Mouse (Mus musculus): ENCODE results near the gene Sema5a.

Sema5a gene

GRCm38 (mm10) chr15:32542746-32543145, 298.1 kb downstream of the Sema5a start:
- DNase-seq (ENCODE audit: low read depth, low spot score) = no peak

DNA sequence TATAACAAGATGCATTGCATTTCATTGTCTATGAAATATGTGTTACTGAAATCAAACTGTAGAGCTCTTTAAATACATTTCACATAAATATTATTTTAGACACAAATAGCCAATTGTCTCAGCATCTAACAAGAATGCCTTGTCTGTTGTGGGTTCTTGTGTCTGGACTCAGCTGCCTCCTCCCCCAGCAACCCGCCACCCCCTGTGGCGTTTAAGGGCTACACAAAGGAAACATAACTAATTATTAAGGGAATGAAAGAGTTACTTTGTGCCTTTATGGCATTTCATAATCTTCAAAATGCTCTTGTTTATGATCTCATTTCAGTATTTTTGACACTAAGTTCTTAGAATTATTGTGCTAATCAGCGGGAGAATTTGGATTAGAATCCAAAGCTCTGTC, 298.6 kb downstream of the Sema5a start:
- DNase-seq (ENCODE audit: low read depth, low spot score) = no peak

DNA sequence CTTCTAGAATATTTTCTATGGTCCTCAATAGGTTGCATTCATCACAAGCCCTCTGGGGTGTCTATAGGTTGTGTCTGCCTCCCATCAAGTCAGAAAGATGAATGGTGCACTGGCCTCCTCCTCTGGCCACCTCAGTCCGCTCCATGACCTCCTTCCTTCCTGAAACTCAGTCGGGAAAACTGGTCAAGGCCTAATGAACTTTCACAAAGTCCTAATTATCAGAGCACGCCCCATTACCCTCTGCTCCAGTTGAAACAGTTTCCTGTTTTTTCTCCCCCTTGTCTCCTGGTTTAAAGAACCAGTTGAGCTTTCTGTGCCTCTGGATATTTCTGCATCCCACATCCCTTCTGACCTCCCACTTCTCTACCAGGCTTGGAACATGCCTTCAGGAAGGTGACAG, 300.8 kb downstream of the Sema5a start:
- no peak for DNase-seq (ENCODE audit: low read depth, low spot score)

DNA sequence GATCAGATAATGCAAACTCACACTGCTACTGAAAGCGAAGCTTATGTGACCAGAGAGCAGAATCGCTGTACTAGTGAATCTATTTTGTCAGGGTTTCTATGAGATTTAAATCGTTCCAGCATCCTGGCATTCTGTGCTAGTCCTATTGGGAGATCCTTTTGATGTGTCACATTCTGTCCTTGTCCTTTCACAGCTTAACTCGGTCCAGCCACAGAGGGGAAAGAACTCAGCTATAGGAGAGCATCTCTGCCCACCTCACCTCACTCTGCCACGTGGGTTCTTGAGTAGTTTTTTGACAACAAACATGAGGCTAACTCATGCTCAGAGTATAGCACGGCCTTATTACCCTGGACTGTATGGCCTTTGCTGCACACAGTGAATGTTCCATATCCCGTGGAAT, 302.1 kb downstream of the Sema5a start:
- DNase-seq (ENCODE audit: low read depth, low spot score) = no peak

- DNase-seq (ENCODE audit: low read depth, low spot score) = no peak
Observed at GRCm38 (mm10) chr15:32558925-32559324, 314.3 kb downstream of the Sema5a start.

- no peak for DNase-seq (ENCODE audit: low read depth, low spot score)
Observed at GRCm38 (mm10) chr15:32562600-32562999, 318.0 kb downstream of the Sema5a start.

GRCm38 (mm10) chr15:32568181-32568857, 323.7 kb downstream of the Sema5a start:
- no peak for DNase-seq (ENCODE audit: low read depth, low spot score)

- no peak for DNase-seq (ENCODE audit: low read depth, low spot score)
Observed at GRCm38 (mm10) chr15:32568858-32569387, 324.3 kb downstream of the Sema5a start.

GRCm38 (mm10) chr15:32574327-32574726, 329.7 kb downstream of the Sema5a start:
- no peak for DNase-seq (ENCODE audit: low read depth, low spot score)

DNA sequence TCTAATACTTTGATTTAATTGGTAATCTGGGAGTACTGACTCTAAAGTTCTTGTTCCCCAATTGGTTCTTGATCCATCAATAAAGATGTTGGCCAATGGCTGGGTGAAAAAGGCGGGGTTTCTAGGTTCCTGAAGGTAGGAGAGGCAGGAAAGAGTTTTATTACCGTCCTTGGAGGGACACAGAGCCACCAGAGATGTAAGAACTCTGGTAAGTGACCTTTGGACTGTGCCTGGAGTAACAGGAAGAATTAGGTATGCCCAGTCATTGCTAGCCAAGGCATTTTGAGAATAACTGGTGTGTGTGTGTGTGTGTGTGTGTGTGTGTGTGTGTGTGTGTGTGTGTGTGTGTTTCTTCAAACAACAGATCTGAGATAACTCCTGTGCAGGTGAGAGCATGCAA, 330.6 kb downstream of the Sema5a start:
- DNase-seq (ENCODE audit: low read depth, low spot score) = no peak

- DNase-seq (ENCODE audit: low read depth, low spot score) = peak; percentile 27
Observed at GRCm38 (mm10) chr15:32579351-32579750, 334.7 kb downstream of the Sema5a start.

GRCm38 (mm10) chr15:32590641-32591040, 346.0 kb downstream of the Sema5a start:
- no peak for DNase-seq (ENCODE audit: low read depth, low spot score)

DNA sequence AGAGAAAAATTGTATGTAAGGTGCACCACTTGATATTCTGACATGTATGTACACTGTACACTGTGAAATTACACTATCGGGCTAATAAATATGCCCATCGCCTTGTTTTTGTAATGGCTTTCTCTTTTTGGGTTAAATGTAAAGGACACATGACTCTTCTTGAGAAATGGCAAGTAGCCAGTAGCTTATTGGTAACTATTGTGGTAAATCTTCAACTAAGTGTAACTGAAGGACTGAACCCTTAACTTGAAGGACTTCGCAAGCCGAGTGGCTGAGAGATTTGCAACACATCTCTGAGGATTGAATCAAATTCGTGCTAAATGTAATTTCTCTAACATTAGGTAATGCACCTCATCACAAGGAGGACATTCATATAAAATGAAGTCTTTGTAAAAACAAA, 349.1 kb downstream of the Sema5a start:
- no peak for DNase-seq (ENCODE audit: low read depth, low spot score)

GRCm38 (mm10) chr15:32596574-32596973, 352.0 kb downstream of the Sema5a start:
- DNase-seq (ENCODE audit: low read depth, low spot score) = no peak

DNA sequence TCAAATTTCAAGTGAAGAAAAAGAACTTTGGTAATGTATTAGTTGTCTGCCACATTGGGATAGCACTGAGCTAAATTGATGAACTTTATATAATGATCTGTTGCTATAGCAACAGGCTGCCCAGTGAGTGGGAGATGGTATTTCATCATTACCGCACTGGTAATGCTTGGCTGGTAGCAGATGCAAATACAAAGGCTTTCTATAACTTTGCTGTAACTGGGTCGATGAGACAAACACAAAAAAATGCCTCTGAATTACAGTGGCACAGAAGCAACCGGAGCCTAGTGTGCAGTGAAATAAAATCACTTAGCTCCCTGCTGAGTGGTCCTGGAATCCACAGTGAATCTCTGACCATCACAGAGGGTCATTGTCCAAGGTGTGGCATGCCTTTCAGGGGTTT, 352.6 kb downstream of the Sema5a start:
- no peak for DNase-seq (ENCODE audit: low read depth, low spot score)

- no peak for DNase-seq (ENCODE audit: low read depth, low spot score)
Observed at GRCm38 (mm10) chr15:32607236-32607635, 362.6 kb downstream of the Sema5a start.

GRCm38 (mm10) chr15:32610776-32611175, 366.2 kb downstream of the Sema5a start:
- DNase-seq (ENCODE audit: low read depth, low spot score) = peak; percentile 25

GRCm38 (mm10) chr15:32611201-32611600, 366.6 kb downstream of the Sema5a start:
- no peak for DNase-seq (ENCODE audit: low read depth, low spot score)

DNA sequence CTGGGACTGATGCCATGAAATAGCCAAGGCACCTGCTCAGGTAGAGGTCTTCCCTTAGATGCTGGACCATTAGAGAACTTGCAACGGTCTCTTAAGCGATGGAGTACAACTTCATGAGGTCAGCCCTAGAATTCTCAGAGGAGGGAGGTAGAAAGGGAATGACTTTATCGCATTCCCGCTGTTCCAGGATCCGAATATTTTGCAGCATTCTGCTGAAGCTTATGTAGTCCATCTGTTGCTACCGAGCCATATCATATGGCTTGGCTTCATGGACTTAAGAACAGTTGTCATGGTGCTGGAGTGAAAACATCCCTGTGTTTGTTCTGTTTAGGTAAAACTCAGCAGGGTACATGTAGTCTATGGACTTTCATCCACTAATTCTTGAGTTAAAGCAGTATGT, 369.1 kb downstream of the Sema5a start:
- no peak for DNase-seq (ENCODE audit: low read depth, low spot score)

DNA sequence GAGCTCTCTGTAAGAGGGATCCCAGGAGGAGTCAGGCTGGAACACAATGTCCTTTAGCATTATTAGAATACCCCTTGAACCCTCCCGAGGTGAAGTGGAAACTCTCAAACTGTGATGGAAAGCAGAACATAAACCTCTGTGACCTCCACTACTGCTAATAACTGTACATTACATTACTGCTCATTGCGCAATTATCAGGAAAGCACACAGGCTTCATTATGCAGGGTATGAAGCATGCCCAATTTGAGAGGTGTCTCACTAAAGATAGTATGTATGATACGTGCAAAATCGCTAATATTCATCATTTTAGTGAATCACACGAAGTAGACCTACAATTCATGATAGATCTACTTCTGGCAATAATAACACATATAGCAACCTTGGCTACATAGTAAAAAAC, 371.2 kb downstream of the Sema5a start:
- DNase-seq (ENCODE audit: low read depth, low spot score) = no peak

DNA sequence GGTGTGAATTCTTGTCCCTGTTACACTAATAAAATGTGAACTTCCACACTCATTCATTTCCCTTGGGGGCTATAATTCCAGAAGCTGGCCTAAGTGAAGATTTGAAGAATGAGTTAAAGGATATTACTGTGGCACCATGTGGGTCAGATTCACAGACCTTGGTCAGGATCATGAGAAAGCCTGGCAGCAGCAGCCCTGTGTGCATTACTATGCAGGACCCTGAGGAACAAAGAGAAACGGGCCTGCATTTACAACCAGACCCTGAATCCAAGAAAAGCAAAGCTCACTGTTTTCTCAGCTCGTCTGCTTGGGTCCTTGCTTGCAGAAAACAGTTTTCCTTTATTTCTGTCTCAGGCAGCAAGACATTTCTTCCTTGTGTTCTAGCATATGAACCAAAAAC, 374.6 kb downstream of the Sema5a start:
- DNase-seq (ENCODE audit: low read depth, low spot score) = no peak

GRCm38 (mm10) chr15:32623037-32623739, 378.6 kb downstream of the Sema5a start:
- no peak for DNase-seq (ENCODE audit: low read depth, low spot score)

- no peak for DNase-seq (ENCODE audit: low read depth, low spot score)
Observed at GRCm38 (mm10) chr15:32624106-32624505, 379.5 kb downstream of the Sema5a start.
